Mouse (Mus musculus) intestine, embryonic 14.5 days (tissue): Measurements from ENCODE around the gene Gas7. TPM values are rescaled to one million over a fixed set of nuclear protein-coding genes. Genes with fewer than 3 reads are reported as not detected.
A peak's percentile ranks its signal among the peaks of the same experiment; 100 is the strongest.

Source experiments
- ATAC-seq: fragments of 200-750 bp; cut with Nextera tagmentation; replicated peaks from 2 replicates; pipeline ENCODE4 v1.8.0; 2017; ENCODE audit warnings: low read depth, moderate number of reproducible peaks, moderate TSS enrichment, moderate library complexity; ENCODE audit not compliant: low FRiP score, low TSS enrichment
- DNase-seq: peaks from one replicate; pipeline ENCODE4 v3.0.0-alpha.2; 2018; ENCODE audit warnings: low spot score
- H3K27ac ChIP-seq: fragments of 300-500 bp; sonication (generic); 2 replicates; pipeline ENCODE4 v1.5.1; 2014; ENCODE audit warnings: low read depth, mild to moderate bottlenecking, control low read depth
- H3K27me3 ChIP-seq: fragments of 300-500 bp; sonication (generic); replicated peaks from 2 replicates; pipeline ENCODE4 v1.6.1; 2014; ENCODE audit warnings: low read length, control low read depth; ENCODE audit not compliant: control insufficient read depth, insufficient read depth
- H3K36me3 ChIP-seq: fragments of 300-500 bp; sonication (generic); 2 replicates; pipeline ENCODE4 v1.6.1; 2014; ENCODE audit warnings: low read length, control low read depth; ENCODE audit not compliant: control insufficient read depth, insufficient read depth
- H3K4me1 ChIP-seq: fragments of 300-500 bp; sonication (generic); replicated peaks from 2 replicates; pipeline ENCODE4 v1.6.1; 2014; ENCODE audit warnings: low read length, control low read depth, mixed read lengths; ENCODE audit not compliant: control insufficient read depth, insufficient read depth
- H3K4me2 ChIP-seq: fragments of 300-500 bp; sonication (generic); 2 replicates; pipeline ENCODE4 v1.6.1; 2014; ENCODE audit warnings: low read length
- H3K4me3 ChIP-seq: fragments of 300-500 bp; sonication (generic); 2 replicates; pipeline ENCODE4 v1.5.1; 2014; ENCODE audit warnings: low read depth, low read length, control low read depth, mixed read lengths
- H3K9ac ChIP-seq: fragments of 300-500 bp; sonication (generic); 2 replicates; pipeline ENCODE4 v1.6.1; 2014; ENCODE audit warnings: mild to moderate bottlenecking, low read length
- H3K9me3 ChIP-seq: fragments of 300-500 bp; sonication (generic); 2 replicates; pipeline ENCODE4 v1.6.1; 2016; ENCODE audit warnings: low read length, control low read depth; ENCODE audit not compliant: control insufficient read depth
- WGBS: fragments of 180-500 bp; shearing (Covaris S2); extraction: QIAGEN DNeasy Blood & Tissue Kit; methylation state at CpG from one replicate; pipeline ENCODE4 v1.1.7; 2014; 5-methylcytosine and 5-hydroxymethylcytosine counted together
- polyA plus RNA-seq: library from polyadenylated mRNA; unstranded; fragments of >200 nt; fragmentation: Nextera tagmentation; extraction: Ambion mirVana; gene quantifications from 2 replicates; pipeline ENCODE4 v1.2.1, GENCODE M21; 2014

Gas7 gene
- polyA plus RNA-seq, 1 experiment from 2014 or later = 8.6 TPM

- Histone ChIP-seq H3K9ac (no peak overlapping the region), H3K9me3 (no peaks in the 10 kb centered on the region), H3K36me3 (no peaks in the 10 kb centered on the region), H3K4me2 (no peak overlapping the region), H3K4me3 (no peak overlapping the region), H3K27me3 (no peaks in the 10 kb centered on the region), H3K4me1 (no peaks in the 10 kb centered on the region), H3K27ac (no peak overlapping the region)
- no peak for DNase-seq
- WGBS = 67% methylated on average over 4 of the region's 4 CpGs
- ATAC-seq = no peak
Measured at GRCm38 (mm10) chr11:67577994-67578393, 122.8 kb downstream of the Gas7 start.

GRCm38 (mm10) chr11:67579136-67579535 lies 123.9 kb downstream of the Gas7 start:
- no peaks in the 10 kb centered on the region for H3K4me1 ChIP-seq

DNA sequence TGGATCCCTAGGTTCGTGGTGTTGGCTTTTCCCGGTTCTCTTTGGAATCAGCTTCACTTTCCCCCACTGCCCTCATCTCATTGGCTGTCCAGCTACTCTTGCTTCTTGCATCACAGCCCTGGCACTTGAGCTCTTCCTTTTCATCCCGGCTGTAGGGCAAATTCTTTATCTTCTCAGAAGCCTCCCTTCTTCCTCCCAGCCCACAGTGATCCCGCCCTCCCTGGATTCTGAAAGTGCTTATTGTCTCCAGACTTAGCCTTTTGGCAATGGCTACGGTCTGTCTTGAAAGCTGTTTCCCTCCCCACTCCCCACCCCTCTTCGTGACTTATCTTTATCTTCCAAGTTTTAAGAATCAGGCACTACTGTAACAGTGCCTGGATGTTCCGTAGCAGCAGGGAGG lies 126.3 kb downstream of the Gas7 start:
- Histone ChIP-seq H3K27me3 (no peaks in the 10 kb centered on the region), H3K4me2 (no peak overlapping the region), H3K4me3 (no peak overlapping the region), H3K9ac (no peak overlapping the region), H3K9me3 (no peaks in the 10 kb centered on the region), H3K27ac (no peak overlapping the region), H3K4me1 (no peaks in the 10 kb centered on the region), H3K36me3 (no peaks in the 10 kb centered on the region)
- WGBS = 47% methylated on average over 7 of the region's 7 CpGs
- DNase-seq (no peak), ATAC-seq (no peak)

More at GRCm38 (mm10) chr11:67579136-67579535, 123.9 kb downstream of the Gas7 start:
- DNase-seq (no peak), ATAC-seq (no peak)
- H3K36me3 ChIP-seq = no peaks in the 10 kb centered on the region
- no peak overlapping the region for H3K4me3 ChIP-seq
- WGBS = 75% methylated on average over 9 of the region's 9 CpGs
- H3K9ac ChIP-seq = no peak overlapping the region
- no peaks in the 10 kb centered on the region for H3K27me3 ChIP-seq
- H3K27ac ChIP-seq = no peak overlapping the region
- H3K4me2 ChIP-seq = no peak overlapping the region
- H3K9me3 ChIP-seq = no peaks in the 10 kb centered on the region

DNA sequence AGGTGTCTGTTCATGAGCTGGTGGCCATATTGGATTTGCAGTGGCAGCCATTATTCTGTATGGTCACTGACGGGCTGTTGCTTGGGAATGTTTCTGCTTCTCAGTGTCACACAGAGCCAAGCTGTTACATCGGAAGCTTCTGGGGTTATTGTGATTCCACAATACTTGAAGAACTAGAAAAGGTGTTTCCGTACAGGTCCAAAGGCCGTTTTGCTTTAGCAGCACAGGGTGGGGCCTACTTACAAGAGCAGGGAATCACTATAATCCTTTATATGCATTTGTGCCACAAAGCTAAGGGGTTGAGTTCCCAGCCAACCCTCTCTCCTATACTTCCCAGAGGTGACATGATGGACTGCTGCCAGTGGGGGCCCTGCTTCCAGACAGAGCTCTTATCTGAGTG lies 127.3 kb downstream of the Gas7 start:
- no peak for ATAC-seq
- Histone ChIP-seq H3K9me3 (no peaks in the 10 kb centered on the region), H3K27ac (no peak overlapping the region), H3K9ac (no peak overlapping the region), H3K4me3 (no peak overlapping the region), H3K4me2 (no peak overlapping the region), H3K4me1 (no peaks in the 10 kb centered on the region), H3K27me3 (no peaks in the 10 kb centered on the region), H3K36me3 (no peaks in the 10 kb centered on the region)
- 88% methylated on average over 4 of the region's 4 CpGs for WGBS
- no peak for DNase-seq

- no peak overlapping the region for H3K4me2 ChIP-seq
- no peak overlapping the region for H3K9ac ChIP-seq
- WGBS = 79% methylated on average over 6 of the region's 6 CpGs
- H3K27ac ChIP-seq = no peak overlapping the region
- H3K36me3 ChIP-seq = no peaks in the 10 kb centered on the region
- H3K4me3 ChIP-seq = no peak overlapping the region
- no peaks in the 10 kb centered on the region for H3K27me3 ChIP-seq
- no peaks in the 10 kb centered on the region for H3K9me3 ChIP-seq
- no peak for ATAC-seq
- H3K4me1 ChIP-seq = no peaks in the 10 kb centered on the region
- no peak for DNase-seq
Measured at GRCm38 (mm10) chr11:67585016-67585415, 129.8 kb downstream of the Gas7 start.

GRCm38 (mm10) chr11:67585629-67586028 lies 130.4 kb downstream of the Gas7 start:
- DNase-seq (no peak), ATAC-seq (no peak)
- Histone ChIP-seq H3K9ac (no peak overlapping the region), H3K4me3 (no peak overlapping the region), H3K36me3 (no peaks in the 10 kb centered on the region), H3K27ac (peak overlapping the region; percentile 0; the same call in 1 of the 2 replicates), H3K4me2 (no peak overlapping the region), H3K9me3 (no peaks in the 10 kb centered on the region), H3K27me3 (no peaks in the 10 kb centered on the region), H3K4me1 (no peaks in the 10 kb centered on the region)
- WGBS = 81% methylated on average over 2 of the region's 2 CpGs

GRCm38 (mm10) chr11:67586231-67586994 lies 131.2 kb downstream of the Gas7 start:
- Histone ChIP-seq H3K4me3 (no peak overlapping the region), H3K4me1 (no peaks in the 10 kb centered on the region), H3K36me3 (no peaks in the 10 kb centered on the region), H3K9ac (no peak overlapping the region), H3K9me3 (no peaks in the 10 kb centered on the region), H3K4me2 (no peak overlapping the region), H3K27ac (peak overlapping the region; percentile 34; the same call in 1 of the 2 replicates), H3K27me3 (no peaks in the 10 kb centered on the region)
- 67% methylated on average over 3 of the region's 3 CpGs for WGBS
- ATAC-seq (no peak), DNase-seq (no peak)

DNA sequence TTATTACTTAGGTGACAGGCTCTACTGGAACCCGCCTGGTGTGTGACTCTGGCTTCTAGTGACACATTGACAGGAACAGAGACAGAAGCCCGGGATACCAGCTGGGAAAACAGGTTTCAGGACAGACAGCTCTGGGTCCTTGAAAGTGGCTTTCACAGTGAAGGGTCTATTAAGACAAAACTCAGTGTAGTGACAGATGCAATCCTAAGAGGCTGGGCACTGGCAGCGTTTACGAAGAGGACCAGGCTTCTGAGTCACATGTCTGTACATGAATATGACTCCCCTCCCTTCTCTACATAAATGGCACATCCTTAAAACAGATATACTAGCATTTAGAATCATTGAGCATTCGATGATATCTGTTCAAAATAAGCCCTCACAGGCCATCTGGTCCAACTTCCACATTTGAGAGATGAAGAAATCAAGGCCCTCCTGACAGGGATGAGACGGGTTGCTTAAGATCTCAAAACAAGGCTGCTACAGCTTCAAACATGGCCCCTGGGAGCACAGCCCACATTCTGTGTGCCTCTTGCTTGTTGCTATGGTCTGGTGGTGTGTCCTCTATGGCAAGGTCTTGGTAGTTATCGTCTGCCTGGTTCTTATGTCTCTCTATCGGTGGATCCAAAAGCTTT lies 133.1 kb downstream of the Gas7 start:
- H3K4me3 ChIP-seq = no peak overlapping the region
- WGBS = 81% methylated on average over 8 of the region's 8 CpGs
- H3K4me2 ChIP-seq = no peak overlapping the region
- H3K27ac ChIP-seq = no peak overlapping the region
- H3K9ac ChIP-seq = no peak overlapping the region
- H3K9me3 ChIP-seq = no peaks in the 10 kb centered on the region
- no peaks in the 10 kb centered on the region for H3K4me1 ChIP-seq
- H3K36me3 ChIP-seq = no peaks in the 10 kb centered on the region
- no peak for DNase-seq
- ATAC-seq = no peak
- no peaks in the 10 kb centered on the region for H3K27me3 ChIP-seq
